Mouse (Mus musculus): ENCODE data around the gene Creg1.

GRCm38 (mm10) chr1:165764571-165764970 lies 1.0 kb downstream of the Creg1 start:
- TF ChIP-seq CTCF (IDR thresholded peaks at IDR 0.05; ENCODE audit: insufficient read depth, low read depth, low read length) (no peak), POLR2A (IDR thresholded peaks at IDR 0.05; ENCODE audit: insufficient read depth, low read depth, low read length) (no peak)
